Mouse (Mus musculus) hindbrain, embryonic 15.5 days (tissue): ENCODE results near the gene Adgrg2. TPM values are rescaled to one million over a fixed set of nuclear protein-coding genes. Genes with fewer than 3 reads are reported as not detected.
A peak's percentile ranks its signal among the peaks of the same experiment; 100 is the strongest.

ENCODE experiments used
- ATAC-seq: fragments of 200-750 bp; cut with Nextera tagmentation; 2 replicates; pipeline ENCODE4 v1.8.0; 2017; ENCODE audit warnings: low read depth, moderate number of reproducible peaks, moderate TSS enrichment; ENCODE audit not compliant: low FRiP score
- H3K27ac ChIP-seq: fragments of 300-500 bp; sonication (generic); replicated peaks from 2 replicates; pipeline ENCODE4 v1.5.1; 2015; ENCODE audit warnings: mild to moderate bottlenecking, inconsistent platforms
- H3K27me3 ChIP-seq: fragments of 300-500 bp; sonication (generic); 2 replicates; pipeline ENCODE4 v1.6.1; 2015; ENCODE audit warnings: control low read depth, inconsistent platforms
- H3K36me3 ChIP-seq: fragments of 300-500 bp; sonication (generic); 2 replicates; pipeline ENCODE4 v1.6.1; 2015; ENCODE audit warnings: control low read depth, inconsistent platforms
- H3K4me1 ChIP-seq: fragments of 300-500 bp; sonication (generic); replicated peaks from 2 replicates; pipeline ENCODE4 v1.6.1; 2015; ENCODE audit warnings: control low read depth, inconsistent platforms
- H3K4me2 ChIP-seq: fragments of 300-500 bp; sonication (generic); 2 replicates; pipeline ENCODE4 v1.6.1; 2015; ENCODE audit warnings: moderate library complexity, mild to moderate bottlenecking, inconsistent platforms
- H3K4me3 ChIP-seq: fragments of 300-500 bp; sonication (generic); 2 replicates; pipeline ENCODE4 v1.5.1; 2015; ENCODE audit warnings: mild to moderate bottlenecking, inconsistent platforms
- H3K9ac ChIP-seq: fragments of 300-500 bp; sonication (generic); 2 replicates; pipeline ENCODE4 v1.6.1; 2015; ENCODE audit warnings: inconsistent platforms
- H3K9me3 ChIP-seq: fragments of 300-500 bp; sonication (generic); 2 replicates; pipeline ENCODE4 v1.6.1; 2016; ENCODE audit warnings: control low read depth, inconsistent platforms
- WGBS: fragments of 180-500 bp; shearing (Covaris S2); methylation state at CpG from one replicate; pipeline ENCODE4 v1.1.7; 2015; 5-methylcytosine and 5-hydroxymethylcytosine counted together
- polyA plus RNA-seq: library from polyadenylated mRNA; unstranded; fragments of >200 nt; fragmentation: Nextera tagmentation; extraction: Ambion mirVana; gene quantifications from 2 replicates; pipeline ENCODE4 v1.2.1, GENCODE M21; 2015

Adgrg2 gene
- 1.9 and 2.8 TPM in 2 replicates for polyA plus RNA-seq

- Histone ChIP-seq H3K4me2 (peak within 1 kb of the TSS; percentile 77), H3K4me1 (no peaks in the 10 kb centered on the region), H3K9me3 (no peaks in the 10 kb centered on the region), H3K27me3 (peaks cover 5% of the 10 kb centered on the region; the same call in 1 of the 2 replicates), H3K36me3 (no peaks in the 10 kb centered on the region), H3K27ac (no peak within 1 kb of the TSS), H3K9ac (peak within 1 kb of the TSS; percentile 49), H3K4me3 (peak within 1 kb of the TSS; percentile 50)
- ATAC-seq = peak; percentile 69; the same call in 1 of the 2 replicates
- WGBS = 11% methylated on average over 40 of the region's 42 CpGs
Measured at GRCm38 (mm10) chrX:160390464-160390956, at the start of gene Adgrg2. Gene Adgrg2, plus strand, starts transcription at chrX:160390690.

DNA sequence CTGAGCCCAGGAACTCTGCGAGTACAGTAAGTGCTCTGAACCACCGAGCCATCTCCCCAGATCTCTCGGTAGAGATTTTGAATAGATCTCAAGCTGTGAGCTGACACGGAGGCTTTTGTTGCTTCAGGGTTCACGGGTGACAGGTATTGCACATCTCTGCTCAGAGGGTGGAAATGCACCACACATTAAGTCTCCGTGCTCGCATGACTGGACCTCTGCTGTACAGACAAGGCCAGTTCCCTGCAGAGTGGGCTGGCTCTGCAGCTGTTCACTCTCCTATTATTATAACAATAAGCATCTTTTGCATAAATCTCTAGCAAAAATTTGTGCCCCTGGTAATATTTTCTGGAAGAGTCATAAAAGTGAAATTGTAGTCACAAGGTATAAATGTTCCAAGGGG, 39.5 kb upstream of the Adgrg2 start:
- H3K9me3 ChIP-seq = no peaks in the 10 kb centered on the region
- H3K4me3 ChIP-seq = no peak overlapping the region
- no peak overlapping the region for H3K4me2 ChIP-seq
- H3K4me1 ChIP-seq = no peaks in the 10 kb centered on the region
- 0 out of 2 replicates have a peak, but pooled peaks cover 4% of the 10 kb centered on the region for H3K27me3 ChIP-seq
- H3K27ac ChIP-seq = no peak overlapping the region
- H3K36me3 ChIP-seq = no peaks in the 10 kb centered on the region
- no peak for ATAC-seq
- 36% methylated on average over 7 of the region's 7 CpGs for WGBS
- no peak overlapping the region for H3K9ac ChIP-seq

- Histone ChIP-seq H3K27ac (no peak overlapping the region), H3K4me1 (no peaks in the 10 kb centered on the region), H3K36me3 (no peaks in the 10 kb centered on the region), H3K27me3 (0 out of 2 replicates have a peak, but pooled peaks cover 4% of the 10 kb centered on the region), H3K9me3 (no peaks in the 10 kb centered on the region), H3K4me3 (no peak overlapping the region), H3K4me2 (no peak overlapping the region), H3K9ac (no peak overlapping the region)
- WGBS = 33% methylated on average over 1 of the region's 1 CpGs
- no peak for ATAC-seq
Measured at GRCm38 (mm10) chrX:160351967-160352677, 38.4 kb upstream of the Adgrg2 start.

GRCm38 (mm10) chrX:160384748-160385501, 5.6 kb upstream of the Adgrg2 start:
- WGBS = 79% methylated on average over 6 of the region's 6 CpGs
- Histone ChIP-seq H3K4me1 (no peaks in the 10 kb centered on the region), H3K4me2 (no peak overlapping the region), H3K9ac (no peak overlapping the region), H3K27ac (no peak overlapping the region), H3K27me3 (no peaks in the 10 kb centered on the region), H3K4me3 (no peak overlapping the region), H3K9me3 (no peaks in the 10 kb centered on the region), H3K36me3 (no peaks in the 10 kb centered on the region)
- no peak for ATAC-seq

- no peaks in the 10 kb centered on the region for H3K36me3 ChIP-seq
- ATAC-seq = no peak
- no peak overlapping the region for H3K27ac ChIP-seq
- H3K4me2 ChIP-seq = no peak overlapping the region
- H3K9ac ChIP-seq = no peak overlapping the region
- no peaks in the 10 kb centered on the region for H3K9me3 ChIP-seq
- 76% methylated on average over 1 of the region's 1 CpGs for WGBS
- no peaks in the 10 kb centered on the region for H3K27me3 ChIP-seq
- no peaks in the 10 kb centered on the region for H3K4me1 ChIP-seq
- H3K4me3 ChIP-seq = no peak overlapping the region
Measured at GRCm38 (mm10) chrX:160385502-160385772, 5.1 kb upstream of the Adgrg2 start.

GRCm38 (mm10) chrX:160412930-160413453, 22.5 kb downstream of the Adgrg2 start:
- H3K9me3 ChIP-seq = no peaks in the 10 kb centered on the region
- H3K4me3 ChIP-seq = no peak overlapping the region
- no peak overlapping the region for H3K4me2 ChIP-seq
- no peak overlapping the region for H3K27ac ChIP-seq
- H3K27me3 ChIP-seq = 0 out of 2 replicates have a peak, but pooled peaks cover 7% of the 10 kb centered on the region
- no peak overlapping the region for H3K9ac ChIP-seq
- H3K4me1 ChIP-seq = no peaks in the 10 kb centered on the region
- WGBS = 82% methylated on average over 4 of the region's 4 CpGs
- no peaks in the 10 kb centered on the region for H3K36me3 ChIP-seq
- no peak for ATAC-seq

DNA sequence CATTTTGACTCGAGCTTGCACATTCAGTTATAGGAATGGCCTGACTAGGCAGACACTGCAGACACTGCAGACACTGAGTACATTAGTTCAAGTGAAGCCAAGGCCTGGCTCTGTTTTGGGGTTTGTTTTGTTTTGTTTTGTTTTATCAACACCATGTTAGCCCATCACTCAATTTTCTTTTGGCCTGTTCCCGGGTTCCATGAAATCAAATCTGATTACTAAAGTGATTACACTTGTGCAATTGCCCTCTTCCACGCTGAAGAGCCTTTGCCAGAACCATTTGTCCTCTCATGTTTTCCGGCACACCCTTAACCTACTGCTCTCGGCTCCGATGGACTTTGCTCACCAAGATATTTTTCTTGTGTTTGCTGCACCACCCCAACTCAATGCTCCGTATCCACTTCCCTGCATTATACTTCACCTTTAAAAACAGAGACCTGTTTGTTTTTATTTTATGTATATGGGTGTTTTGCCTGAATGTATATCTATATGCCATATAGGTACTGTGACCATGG, 23.4 kb downstream of the Adgrg2 start:
- H3K4me2 ChIP-seq = no peak overlapping the region
- no peak overlapping the region for H3K27ac ChIP-seq
- WGBS = 91% methylated on average over 7 of the region's 7 CpGs
- H3K36me3 ChIP-seq = no peaks in the 10 kb centered on the region
- no peak for ATAC-seq
- no peak overlapping the region for H3K9ac ChIP-seq
- no peak overlapping the region for H3K4me3 ChIP-seq
- 0 out of 2 replicates have a peak, but pooled peaks cover 5% of the 10 kb centered on the region for H3K27me3 ChIP-seq
- no peaks in the 10 kb centered on the region for H3K4me1 ChIP-seq
- no peaks in the 10 kb centered on the region for H3K9me3 ChIP-seq

DNA sequence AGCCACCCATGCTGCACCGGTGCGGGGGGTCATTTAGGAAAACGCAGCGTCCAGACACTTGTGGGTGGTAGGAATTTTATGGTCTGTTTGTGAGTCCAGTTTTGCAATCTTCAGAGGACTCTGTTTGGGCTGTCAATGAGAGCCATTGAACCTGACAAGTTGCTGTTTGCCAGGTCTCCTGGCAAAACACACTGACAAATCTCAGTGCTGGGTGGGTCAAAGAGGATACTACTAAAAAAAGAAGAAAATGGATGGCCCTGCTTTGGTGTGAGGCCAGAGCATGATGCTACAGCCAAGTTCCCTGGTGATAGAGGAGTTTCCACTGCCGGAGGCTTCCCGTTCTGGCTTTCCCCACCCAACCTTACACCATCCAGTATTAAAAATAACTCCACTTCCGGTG, 27.9 kb downstream of the Adgrg2 start:
- no peaks in the 10 kb centered on the region for H3K9me3 ChIP-seq
- no peaks in the 10 kb centered on the region for H3K36me3 ChIP-seq
- H3K27ac ChIP-seq = no peak overlapping the region
- H3K4me1 ChIP-seq = no peaks in the 10 kb centered on the region
- H3K4me2 ChIP-seq = no peak overlapping the region
- no peak overlapping the region for H3K4me3 ChIP-seq
- WGBS = 85% methylated on average over 7 of the region's 7 CpGs
- no peak for ATAC-seq
- H3K27me3 ChIP-seq = 0 out of 2 replicates have a peak, but pooled peaks cover 2% of the 10 kb centered on the region
- no peak overlapping the region for H3K9ac ChIP-seq

DNA sequence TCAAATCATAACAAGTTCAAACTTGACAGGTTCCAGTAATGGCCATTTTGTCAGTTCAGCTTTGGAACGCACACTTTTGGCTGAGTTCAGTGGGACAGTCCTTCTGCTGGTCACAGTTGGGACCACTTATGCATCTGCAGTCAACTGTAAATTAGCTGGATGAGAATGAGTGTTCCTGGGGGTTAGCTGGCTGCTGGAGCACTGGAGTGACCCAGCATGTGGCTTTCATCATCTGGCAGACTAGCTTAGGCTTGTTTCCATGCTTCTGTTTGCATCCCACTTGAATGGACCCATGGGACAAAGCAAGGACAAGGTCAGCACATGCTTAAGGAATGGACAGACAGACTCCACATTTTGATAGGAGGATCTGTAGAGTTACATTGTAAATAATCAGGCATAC, 33.2 kb downstream of the Adgrg2 start:
- Histone ChIP-seq H3K9me3 (no peaks in the 10 kb centered on the region), H3K4me3 (no peak overlapping the region), H3K36me3 (no peaks in the 10 kb centered on the region), H3K9ac (no peak overlapping the region), H3K27me3 (no peaks in the 10 kb centered on the region), H3K27ac (no peak overlapping the region), H3K4me2 (no peak overlapping the region), H3K4me1 (no peaks in the 10 kb centered on the region)
- WGBS = 65% methylated on average over 1 of the region's 1 CpGs
- no peak for ATAC-seq

DNA sequence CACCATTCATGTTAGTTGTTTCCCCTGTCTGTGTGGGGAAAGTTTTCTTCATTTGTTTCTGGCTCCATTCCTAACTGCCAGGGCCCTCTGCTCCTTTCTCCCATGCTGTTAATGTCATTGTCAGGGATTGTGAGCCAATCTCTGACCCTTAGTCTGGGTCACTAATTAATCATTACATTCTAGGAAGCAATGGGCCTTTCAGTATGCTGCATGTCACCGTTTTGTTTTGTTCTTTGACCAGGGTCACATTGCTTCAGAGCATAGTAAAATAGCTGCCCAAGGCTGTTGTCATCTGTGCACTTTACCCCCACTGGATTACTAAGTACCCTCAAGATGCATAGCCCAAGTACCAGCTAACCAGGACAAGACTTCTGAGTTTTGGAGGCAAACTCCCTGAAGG, 36.0 kb downstream of the Adgrg2 start:
- Histone ChIP-seq H3K9me3 (no peaks in the 10 kb centered on the region), H3K27ac (no peak overlapping the region), H3K4me3 (no peak overlapping the region), H3K4me2 (no peak overlapping the region), H3K4me1 (no peaks in the 10 kb centered on the region), H3K9ac (no peak overlapping the region), H3K27me3 (no peaks in the 10 kb centered on the region), H3K36me3 (no peaks in the 10 kb centered on the region)
- no peak for ATAC-seq
- 30% methylated on average over 1 of the region's 1 CpGs for WGBS

DNA sequence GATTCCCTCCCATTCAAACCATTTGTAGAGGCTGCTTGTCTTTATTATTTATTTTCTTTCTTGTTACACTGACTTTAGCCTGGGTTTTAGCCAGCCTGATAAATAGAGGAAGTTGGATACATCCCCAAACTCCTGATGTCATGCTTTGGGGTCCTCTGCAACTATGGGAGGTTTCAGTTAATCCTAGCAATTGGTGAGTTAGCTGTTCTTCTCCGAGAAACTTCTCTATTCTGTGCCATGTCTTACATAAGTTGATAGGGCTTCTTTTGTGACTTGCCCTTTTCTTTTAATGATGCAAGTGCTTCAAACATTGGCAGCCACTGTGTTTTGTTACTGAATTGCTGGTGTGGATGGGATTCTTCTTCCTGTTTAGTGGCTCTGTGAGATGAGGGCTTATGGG, 36.4 kb downstream of the Adgrg2 start:
- WGBS = 86% methylated on average over 1 of the region's 1 CpGs
- Histone ChIP-seq H3K9ac (no peak overlapping the region), H3K36me3 (no peaks in the 10 kb centered on the region), H3K4me1 (no peaks in the 10 kb centered on the region), H3K27ac (no peak overlapping the region), H3K27me3 (no peaks in the 10 kb centered on the region), H3K4me2 (no peak overlapping the region), H3K9me3 (no peaks in the 10 kb centered on the region), H3K4me3 (no peak overlapping the region)
- no peak for ATAC-seq

GRCm38 (mm10) chrX:160432192-160432591, 41.7 kb downstream of the Adgrg2 start:
- H3K27ac ChIP-seq = no peak overlapping the region
- no peaks in the 10 kb centered on the region for H3K4me1 ChIP-seq
- WGBS = 92% methylated on average over 7 of the region's 7 CpGs
- H3K36me3 ChIP-seq = no peaks in the 10 kb centered on the region
- no peaks in the 10 kb centered on the region for H3K9me3 ChIP-seq
- H3K27me3 ChIP-seq = 0 out of 2 replicates have a peak, but pooled peaks cover under 1% of the 10 kb centered on the region
- no peak overlapping the region for H3K9ac ChIP-seq
- no peak overlapping the region for H3K4me3 ChIP-seq
- H3K4me2 ChIP-seq = no peak overlapping the region
- ATAC-seq = no peak
